Mouse (Mus musculus) lung, postnatal 25 days (tissue): ENCODE results near the gene Pnpla6.

Experiments used
- DNase-seq: peaks from one replicate; pipeline ENCODE4 v3.0.0; 2022; ENCODE audit warnings: low spot score

The Pnpla6 gene

DNA sequence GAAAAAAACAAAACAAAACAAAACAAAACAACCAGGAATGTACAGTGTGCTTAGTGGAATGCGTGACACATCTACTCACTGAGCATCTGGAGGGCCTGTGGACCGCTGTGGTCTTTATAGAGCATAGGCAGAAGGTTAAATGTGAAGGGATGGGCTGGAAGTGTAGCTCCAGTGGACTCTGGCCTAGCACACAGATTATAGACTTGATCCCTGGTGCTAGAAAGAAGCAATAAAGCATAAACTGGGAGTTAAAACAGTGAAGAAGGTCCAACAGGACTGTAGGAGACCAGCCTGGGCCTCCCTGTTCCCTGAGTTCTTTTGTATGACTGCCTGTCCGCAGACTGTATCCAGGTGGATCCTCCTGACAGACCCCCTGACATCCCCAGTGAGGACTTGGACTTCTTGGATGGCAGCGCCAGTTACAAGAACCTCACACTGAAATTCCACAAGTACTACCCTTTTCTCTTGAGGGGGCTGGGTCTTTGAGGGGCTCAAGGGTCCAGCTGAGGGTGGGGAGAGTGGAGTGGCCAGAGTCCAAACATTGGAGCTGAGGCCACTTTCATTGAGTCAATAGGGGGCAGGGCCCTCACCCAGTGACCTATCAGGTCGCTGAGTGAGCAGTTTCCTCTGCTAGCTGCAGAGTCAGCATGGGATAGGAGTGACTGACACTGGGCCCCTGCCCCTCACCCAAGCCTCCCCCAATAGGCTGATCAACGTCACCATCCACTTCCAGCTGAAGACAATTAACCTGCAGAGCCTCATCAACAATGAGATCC, 7.0 kb upstream of the Pnpla6 start:
- no peak for DNase-seq

DNA sequence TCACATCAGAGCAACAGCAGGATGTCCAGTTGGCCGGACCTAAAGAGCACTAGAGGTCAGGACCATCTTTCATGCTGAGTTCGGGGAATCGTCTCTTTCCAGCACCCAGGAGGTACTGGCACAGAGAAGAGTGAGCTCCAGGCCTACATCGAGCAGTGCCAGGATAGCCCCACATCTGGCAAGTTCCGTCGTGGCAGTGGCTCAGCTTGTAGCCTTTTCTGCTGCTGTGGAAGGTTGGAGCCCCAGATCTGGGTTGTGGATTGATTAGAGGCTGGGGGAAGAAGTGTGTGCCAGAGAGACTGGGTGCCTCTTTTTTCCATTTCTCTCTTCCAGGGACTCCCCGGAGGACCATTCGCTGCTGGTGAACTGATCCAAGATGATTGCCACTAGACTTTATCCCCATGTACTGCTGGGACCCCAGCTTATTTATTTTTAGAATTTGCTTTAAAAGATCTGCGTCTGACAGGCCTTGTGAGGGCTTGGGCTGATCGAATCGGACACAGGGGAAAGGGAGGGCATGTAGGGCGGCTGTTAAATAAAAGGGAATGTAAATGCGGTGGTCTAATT, 420 bp upstream of the Pnpla6 start:
- DNase-seq: no peak

DNA sequence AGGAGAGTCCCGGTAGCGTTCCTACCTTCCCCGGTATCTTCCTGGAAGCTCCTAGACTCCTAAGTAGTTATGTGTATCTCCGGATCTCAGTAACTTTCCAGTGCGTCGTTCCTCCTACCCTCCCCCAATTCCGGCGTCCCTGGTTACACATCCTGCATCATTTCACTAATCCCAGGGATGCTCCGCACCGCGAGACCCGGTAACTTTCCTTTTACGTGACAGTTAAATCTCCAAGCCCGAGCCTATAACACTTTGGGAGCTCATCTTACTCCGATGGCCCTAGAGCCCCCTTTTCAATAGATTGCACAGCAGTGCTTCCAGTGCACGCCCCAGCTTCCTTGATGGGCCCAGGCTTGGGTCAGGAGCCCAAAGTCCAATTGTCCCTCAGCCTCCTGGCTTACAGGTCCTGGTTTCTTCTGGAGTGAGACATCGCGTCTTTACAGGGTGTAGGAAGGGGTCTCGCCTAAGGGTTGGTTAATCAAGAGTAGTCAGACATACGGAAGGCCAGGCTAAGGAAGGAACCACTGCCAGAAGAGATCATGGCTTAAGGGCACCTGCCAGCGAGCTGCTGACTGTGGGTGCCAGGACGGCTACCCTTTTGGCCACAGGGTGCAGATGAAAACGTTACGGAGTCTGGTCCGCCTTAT, 710 bp downstream of the Pnpla6 start:
- DNase-seq: peak; percentile 41

DNA sequence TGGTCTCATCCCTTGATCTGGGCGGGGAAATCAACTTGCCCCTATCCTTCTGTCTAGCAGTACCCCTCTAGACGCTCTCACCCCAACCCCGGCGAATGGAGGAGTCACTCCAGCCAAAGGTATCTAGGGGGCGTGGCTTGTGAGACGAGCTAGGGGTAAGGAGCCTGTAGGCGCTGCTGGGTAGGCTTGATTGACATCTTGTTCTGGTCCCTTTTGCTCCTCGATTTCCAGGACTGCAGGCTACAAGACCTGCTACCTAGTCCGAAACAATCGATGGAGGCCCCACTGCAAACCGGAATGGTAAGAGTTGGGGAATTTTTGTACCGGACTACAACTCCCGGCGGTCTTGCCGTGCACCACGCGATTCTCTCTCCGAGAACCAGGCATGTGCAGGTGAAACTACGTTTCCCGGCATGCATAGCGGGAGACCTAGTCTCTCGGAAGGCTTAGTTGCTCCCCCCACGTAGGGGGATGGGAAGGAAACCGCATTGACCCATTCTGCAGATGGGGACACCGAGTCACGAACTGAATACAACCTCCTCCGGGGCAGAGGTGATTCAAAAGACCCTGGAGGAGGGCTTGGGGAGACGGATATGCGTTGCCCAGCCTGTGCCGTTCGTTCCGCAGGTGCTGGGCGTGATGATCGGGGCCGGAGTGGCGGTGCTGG, 1.4 kb downstream of the Pnpla6 start:
- DNase-seq: peak; percentile 96

DNA sequence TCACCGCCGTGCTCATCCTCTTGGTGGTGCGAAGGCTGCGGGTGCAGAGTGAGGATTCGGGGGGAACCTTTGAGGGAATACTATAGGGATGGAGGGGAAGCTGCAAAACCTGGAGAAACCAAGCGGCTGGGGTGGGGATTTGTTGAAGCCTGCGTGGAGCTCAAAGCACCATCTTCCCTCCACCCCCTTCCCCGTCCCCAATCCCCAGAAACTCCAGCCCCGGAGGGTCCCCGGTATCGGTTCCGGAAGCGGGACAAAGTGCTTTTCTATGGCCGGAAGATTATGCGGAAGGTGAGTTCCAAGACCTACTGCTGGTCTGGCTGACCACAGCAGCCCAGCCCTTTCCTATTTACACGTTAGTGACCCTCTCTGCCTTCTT, 1.9 kb downstream of the Pnpla6 start:
- DNase-seq: peak; percentile 23

DNA sequence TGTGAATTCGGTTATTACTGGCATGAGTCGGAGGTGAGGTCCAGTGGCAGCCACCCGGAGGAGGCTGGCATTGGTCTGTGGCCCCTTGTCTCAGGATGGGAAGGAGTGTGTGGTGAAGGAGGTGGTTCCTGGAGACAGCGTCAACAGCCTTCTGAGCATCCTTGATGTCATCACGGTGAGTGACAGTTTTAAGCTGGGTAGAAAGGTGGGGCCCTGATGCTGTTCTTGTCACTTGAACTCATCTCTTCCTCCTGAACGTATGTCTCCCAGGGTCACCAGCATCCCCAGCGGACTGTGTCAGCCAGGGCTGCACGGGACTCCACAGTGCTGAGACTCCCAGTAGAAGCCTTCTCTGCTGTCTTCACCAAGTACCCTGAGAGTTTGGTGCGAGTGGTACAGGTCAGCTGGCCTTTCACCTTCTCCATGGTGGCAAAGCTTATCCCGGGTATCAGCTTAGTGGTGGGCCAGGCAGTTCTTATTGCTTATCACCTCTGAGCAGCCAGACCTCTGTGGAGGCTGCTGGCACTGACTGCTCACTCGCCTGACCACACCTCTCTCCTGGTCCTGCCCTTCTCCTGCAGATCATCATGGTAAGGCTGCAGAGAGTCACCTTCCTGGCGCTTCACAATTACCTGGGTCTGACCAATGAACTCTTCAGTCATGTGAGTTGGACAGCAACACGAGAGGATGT, 7.0 kb downstream of the Pnpla6 start:
- DNase-seq: no peak

DNA sequence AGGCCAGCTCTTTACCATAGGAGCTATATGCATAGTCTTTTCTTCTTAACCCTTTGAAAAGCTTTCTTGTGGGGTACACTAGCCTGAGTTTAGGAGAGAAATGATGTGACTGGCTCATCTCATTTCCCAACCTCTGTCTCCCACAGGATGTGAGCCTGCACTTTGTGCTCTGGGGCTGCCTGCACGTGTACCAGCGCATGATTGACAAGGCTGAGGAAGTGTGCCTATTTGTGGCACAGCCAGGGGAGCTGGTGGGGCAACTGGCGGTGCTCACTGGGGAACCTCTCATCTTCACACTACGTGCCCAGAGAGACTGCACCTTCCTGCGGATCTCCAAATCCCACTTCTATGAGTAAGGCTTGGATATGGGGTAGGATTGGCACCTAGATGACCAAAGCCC, 15.6 kb downstream of the Pnpla6 start:
- DNase-seq: no peak

DNA sequence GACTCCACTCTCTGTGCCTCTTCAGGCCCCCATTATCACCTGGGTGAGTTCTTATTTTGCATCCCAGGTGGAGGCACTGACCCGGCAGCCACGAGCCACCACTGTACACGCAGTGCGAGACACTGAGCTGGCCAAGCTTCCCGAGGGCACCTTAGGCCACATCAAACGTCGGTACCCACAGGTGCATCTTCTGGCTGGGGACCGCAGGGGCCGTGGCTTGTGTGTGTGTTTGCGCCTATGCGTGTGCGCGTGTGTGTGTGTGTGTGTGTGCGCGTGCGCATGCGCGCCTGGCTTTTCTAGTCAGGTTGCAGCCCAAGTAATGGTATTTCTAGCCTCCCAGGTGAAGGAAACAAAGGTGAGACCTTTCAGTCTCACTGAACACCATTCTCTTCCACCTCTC, 16.8 kb downstream of the Pnpla6 start:
- no peak for DNase-seq

DNA sequence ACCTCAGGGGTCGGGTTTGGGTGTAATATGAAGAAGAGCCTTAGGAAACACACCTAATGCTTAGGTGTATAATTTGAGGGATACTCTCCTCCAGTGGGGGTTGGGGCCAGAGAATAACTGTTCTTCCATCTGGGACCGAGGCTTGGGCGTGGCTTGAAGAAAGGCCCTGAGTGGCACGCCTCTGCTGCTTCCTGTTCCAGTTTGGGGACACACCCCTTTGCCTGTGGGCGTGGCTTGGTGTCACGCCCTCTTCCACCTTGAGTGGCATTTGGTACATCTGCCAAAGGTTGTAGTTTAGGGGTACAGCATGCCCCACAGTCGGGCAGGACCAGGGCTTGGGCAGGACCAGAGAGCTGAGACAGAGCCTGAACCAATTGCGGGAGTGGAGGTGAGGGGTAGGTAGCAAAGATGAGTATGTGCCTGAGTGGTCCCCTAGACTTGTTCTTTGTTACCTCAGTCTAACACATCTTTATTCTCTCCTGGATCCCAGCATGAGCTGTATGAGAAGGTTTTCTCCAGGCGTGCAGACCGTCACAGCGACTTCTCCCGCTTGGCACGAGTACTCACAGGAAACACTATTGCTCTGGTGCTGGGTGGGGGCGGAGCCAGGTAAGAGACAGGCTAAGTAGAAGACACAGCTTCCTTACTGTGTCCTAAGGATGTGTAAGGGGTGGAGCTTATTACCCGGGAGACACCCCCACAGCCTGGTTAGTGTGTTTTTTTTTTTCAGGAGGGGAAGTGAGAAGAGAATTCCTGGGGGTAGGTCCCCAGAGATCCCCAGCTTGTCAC, 21.1 kb downstream of the Pnpla6 start:
- no peak for DNase-seq

DNA sequence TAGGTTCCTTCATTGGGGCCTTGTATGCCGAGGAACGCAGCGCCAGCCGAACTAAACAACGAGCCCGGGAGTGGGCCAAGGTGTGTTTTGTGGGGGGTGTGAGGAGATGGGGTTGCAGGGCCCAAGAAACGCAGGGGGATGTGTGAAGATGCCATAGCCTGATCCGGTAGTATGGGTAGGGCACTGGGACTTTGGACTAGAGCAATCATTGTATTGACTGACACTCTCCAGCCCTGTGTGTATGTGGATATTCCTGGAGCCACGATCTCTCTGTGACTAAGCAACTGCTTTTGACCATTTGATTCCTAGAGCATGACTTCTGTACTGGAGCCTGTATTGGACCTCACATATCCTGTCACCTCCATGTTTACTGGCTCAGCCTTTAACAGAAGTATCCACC, 21.8 kb downstream of the Pnpla6 start:
- DNase-seq: no peak

DNA sequence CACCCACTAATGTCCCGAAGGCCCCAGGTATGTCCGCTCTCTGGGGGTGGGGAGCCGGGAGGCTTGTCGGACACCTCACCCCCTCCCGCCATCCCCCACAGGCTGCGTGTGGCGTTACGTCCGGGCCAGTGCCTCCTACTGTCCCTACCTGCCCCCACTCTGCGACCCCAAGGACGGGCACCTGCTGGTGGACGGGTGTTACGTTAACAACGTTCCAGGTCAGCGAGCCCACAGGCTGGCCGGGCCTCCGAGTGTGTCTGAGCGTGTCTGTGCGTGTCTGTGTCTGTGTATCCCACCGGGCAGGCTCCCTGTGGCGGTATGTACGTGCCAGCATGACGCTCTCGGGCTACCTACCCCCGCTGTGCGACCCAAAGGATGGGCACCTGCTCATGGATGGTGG, 22.5 kb downstream of the Pnpla6 start:
- DNase-seq: no peak

DNA sequence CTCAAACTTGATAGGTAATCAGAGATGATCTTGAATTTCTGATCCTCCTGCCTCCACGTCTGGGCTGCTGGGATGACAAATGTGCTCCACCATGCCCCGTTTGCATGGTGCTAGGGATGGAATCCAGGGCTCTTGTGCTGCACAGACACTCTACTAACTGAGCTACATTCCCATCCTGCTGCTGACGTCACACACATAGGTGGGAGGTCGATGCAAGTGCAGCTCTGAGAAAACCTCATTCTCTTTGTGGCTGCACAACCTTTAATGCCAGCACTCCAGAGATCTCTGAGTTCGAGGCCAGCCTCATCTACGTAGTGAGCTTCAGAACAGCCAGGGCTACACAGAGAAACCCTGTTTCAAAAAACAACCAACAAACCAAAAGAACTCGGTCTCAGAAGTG, 24.0 kb downstream of the Pnpla6 start:
- no peak for DNase-seq

DNA sequence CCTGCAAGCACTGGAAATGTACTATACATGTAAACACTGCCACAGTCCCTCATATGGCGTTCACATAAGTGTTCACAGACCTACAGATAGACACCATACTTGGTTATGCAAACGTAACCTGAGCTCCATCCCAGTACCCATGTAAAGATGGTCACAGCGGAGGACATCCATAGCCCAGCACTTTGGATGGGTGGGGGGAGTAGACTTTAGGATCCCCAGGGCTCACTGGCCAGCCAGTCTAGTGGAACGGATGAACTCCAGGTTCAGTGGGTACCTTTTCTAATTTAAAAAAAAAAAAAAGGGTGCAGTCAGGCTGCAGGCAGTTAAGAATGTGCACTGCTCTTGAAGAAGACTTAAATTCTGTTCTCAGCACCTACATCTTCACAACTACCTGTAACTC, 24.9 kb downstream of the Pnpla6 start:
- DNase-seq: no peak

DNA sequence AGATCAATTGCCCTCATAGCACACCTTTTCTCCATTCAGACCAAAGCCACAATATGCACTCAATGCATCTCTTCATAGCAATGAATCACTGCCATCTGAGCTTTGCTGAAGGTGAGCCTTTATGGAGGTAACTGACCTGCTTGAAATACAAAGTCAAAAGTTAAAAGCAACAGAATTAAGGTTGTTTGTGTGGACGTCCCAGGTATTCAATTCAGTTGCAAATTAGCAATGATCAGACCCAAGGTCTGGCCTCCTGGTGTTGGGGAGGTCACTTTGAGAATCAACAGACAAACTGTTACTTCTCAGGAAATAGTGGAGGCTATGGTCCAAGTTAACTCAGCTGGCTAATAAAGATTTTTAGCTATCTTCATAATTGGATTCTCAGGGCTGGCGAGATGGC, 31.3 kb downstream of the Pnpla6 start:
- no peak for DNase-seq

DNA sequence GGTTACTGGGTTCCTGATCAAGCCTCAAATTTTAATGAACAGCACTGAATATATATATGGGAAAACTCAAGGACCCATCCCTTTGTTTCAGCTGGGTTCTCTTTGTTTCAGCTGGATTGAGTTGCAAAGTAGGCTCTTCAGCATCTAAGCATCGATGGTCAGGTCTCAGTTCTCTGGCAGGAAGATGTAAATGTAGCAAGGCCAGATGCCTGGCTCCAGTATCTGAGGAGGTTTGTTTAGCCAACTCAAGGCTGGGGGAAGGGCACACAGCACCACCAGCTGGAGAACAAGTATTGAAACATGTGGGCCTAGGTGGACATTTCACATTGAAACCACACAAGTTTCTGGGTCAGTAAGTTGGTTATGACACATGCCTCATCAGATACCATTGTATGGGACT, 37.1 kb downstream of the Pnpla6 start:
- DNase-seq: no peak

DNA sequence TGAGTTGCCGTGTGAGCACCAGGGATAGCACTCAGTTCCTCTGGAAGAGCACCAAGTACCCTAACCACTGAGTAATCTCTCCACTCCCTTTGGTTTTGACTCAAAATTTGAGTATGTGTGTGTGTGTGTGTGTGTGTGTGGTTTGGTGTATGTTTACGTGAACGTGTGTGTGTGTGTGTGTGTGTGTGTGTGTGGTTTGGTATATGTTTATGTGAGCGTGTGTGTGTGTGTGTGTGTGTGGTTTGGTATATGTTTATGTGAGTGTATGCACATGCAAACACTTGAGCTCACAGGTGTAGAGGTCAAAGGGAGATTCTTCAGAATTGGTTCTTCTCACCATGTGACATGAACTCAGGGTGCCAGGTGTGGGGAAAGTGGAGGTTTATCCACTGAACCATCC, 40.9 kb downstream of the Pnpla6 start:
- DNase-seq: no peak

DNA sequence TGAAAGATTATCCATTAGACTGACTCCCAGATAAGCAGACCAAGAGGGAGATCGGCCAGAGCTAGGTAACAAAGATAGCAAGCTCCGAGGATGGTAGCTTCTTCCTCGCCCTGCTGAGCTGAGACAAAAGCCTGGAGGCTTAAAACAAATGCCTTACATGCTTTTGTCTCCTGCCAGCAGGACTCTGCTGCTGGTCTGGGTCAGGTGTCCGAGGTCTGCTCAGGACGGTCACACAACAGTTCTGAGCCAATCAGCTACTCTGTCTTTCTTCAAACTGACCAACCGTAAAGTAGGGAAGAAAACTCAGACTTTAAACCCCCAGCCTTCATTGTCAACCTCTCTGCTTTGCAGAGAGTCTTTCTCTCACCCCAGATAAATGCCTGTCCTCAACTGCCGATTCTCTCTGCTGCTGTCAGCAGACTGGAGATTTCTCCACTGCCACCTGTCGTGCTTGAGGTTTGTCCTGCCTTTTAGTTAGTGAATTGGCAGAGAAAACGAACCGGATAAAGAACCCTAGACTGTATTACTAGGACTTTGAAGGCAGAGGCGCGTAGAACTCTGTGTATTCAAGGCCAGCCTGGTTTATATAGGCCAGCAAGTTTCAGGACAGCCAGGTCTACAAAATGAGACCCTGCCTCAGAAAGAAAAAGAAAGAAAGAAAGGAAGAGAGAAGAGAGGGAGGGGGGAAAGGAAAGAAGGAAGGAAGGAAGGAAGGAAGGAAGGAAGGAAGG, 52.6 kb downstream of the Pnpla6 start, which contains the start of gene C330021F23Rik:
Gene C330021F23Rik, plus strand, starts transcription at position 350 of the 731 bp plus-strand sequence.
- DNase-seq: no peak

DNA sequence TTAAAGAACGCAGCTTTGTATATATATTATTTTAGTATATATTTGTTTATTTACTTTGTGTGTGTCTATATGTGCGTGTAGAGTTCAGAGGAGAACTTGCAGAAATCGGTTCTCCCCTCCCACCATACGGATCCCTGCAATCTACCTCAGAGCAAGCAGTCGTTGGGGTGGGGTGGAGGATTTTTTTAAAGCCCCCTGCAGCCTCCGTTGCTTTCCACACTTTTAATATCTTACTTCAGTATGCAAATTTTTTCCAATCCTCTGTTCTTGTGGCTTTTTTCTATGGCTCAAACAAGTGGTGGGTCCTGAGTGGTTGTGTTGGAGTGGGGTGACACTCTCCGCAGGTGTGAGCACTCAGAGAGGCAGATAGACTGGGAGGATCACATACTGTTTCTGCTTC, 53.2 kb downstream of the Pnpla6 start:
- DNase-seq: no peak

DNA sequence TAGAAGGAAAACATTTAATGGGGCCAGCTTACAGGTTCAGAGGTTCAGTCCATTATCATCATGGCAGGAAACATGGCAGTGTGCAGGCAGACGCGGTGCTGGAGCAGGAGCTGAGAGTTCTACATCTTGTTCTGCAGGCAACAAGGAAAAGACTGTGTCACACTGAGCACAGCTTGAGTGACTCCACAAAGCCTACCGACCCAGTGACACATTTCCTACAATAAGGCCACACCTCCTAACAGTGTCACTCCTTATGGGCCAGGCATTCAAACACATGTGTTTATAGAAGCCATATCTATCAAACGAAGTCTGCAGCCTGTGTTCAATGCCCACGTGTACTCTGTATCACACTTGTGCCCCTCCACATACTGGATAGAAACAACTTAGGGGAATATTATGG, 54.6 kb downstream of the Pnpla6 start:
- DNase-seq: no peak

DNA sequence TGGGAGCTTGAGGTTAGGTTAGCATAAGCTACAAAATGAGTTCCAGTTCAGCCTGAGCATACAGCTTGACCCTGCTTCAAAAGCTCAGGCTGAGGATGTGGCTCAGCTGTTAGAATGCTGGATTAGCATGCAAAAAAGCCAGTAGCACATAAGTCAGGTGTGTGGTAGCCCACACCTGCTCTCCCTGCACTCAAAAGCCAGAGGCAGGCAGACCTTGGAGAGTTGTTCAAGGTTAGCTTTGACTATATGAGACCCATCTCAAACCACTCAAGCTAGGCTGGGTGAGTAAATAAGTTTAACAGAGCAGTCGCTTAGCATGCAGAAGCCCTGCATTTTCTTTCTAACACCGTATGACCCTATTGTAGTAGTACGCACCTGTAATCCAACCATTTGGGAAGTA, 59.4 kb downstream of the Pnpla6 start:
- no peak for DNase-seq
